Mouse (Mus musculus) hindbrain, embryonic 14.5 days (tissue): ENCODE data around the gene Enho. TPM values are rescaled to one million over a fixed set of nuclear protein-coding genes. Genes with fewer than 3 reads are reported as not detected.

ENCODE experiments used
- ATAC-seq: fragments of 200-750 bp; cut with Nextera tagmentation; 2 replicates; pipeline ENCODE4 v1.8.0; 2017; ENCODE audit warnings: moderate number of reproducible peaks, mild to moderate bottlenecking, moderate TSS enrichment, moderate library complexity; ENCODE audit not compliant: low FRiP score
- DNase-seq: peaks from one replicate; pipeline ENCODE4 v3.0.0-alpha.2; 2015; ENCODE audit warnings: low spot score
- H3K27ac ChIP-seq: fragments of 300-500 bp; sonication (generic); 2 replicates; pipeline ENCODE4 v1.5.1; 2014; ENCODE audit warnings: mild to moderate bottlenecking, moderate library complexity
- H3K27me3 ChIP-seq: fragments of 300-500 bp; sonication (generic); 2 replicates; pipeline ENCODE4 v1.6.1; 2014; ENCODE audit warnings: mild to moderate bottlenecking, low read length, mixed read lengths; ENCODE audit not compliant: control insufficient read depth, insufficient read depth
- H3K36me3 ChIP-seq: fragments of 300-500 bp; sonication (generic); replicated peaks from 2 replicates; pipeline ENCODE4 v1.6.1; 2014; ENCODE audit not compliant: control insufficient read depth, insufficient read depth
- H3K4me1 ChIP-seq: fragments of 300-500 bp; sonication (generic); replicated peaks from 2 replicates; pipeline ENCODE4 v1.6.1; 2014; ENCODE audit warnings: antibody characterized with exemption, low read length, mixed read lengths; ENCODE audit not compliant: control insufficient read depth, insufficient read depth
- H3K4me2 ChIP-seq: fragments of 300-500 bp; sonication (generic); replicated peaks from 2 replicates; pipeline ENCODE4 v1.6.1; 2014; ENCODE audit warnings: mild to moderate bottlenecking, moderate library complexity
- H3K4me3 ChIP-seq: fragments of 300-500 bp; sonication (generic); replicated peaks from 2 replicates; pipeline ENCODE4 v1.5.1; 2014; ENCODE audit warnings: mild to moderate bottlenecking, low read length
- H3K9ac ChIP-seq: fragments of 300-500 bp; sonication (generic); 2 replicates; pipeline ENCODE4 v1.6.1; 2014
- H3K9me3 ChIP-seq: fragments of 300-500 bp; sonication (generic); 2 replicates; pipeline ENCODE4 v1.6.1; 2016; ENCODE audit warnings: low read length; ENCODE audit not compliant: control insufficient read depth
- WGBS: fragments of 180-500 bp; shearing (Covaris S2); extraction: QIAGEN DNeasy Blood & Tissue Kit; methylation state at CpG from one replicate; pipeline ENCODE4 v1.1.7; 2014; 5-methylcytosine and 5-hydroxymethylcytosine counted together
- polyA plus RNA-seq: library from polyadenylated mRNA; unstranded; fragments of >200 nt; fragmentation: Nextera tagmentation; extraction: Ambion mirVana; gene quantifications from 2 replicates; pipeline ENCODE4 v1.2.1, GENCODE M21; 2014

Gene Enho
- polyA plus RNA-seq, 1 experiment from 2014 or later = 130 TPM

GRCm38 (mm10) chr4:41666646-41667045, 26.5 kb upstream of the Enho start:
- H3K27ac ChIP-seq = no peak overlapping the region
- DNase-seq (no peak), ATAC-seq (no peak)
- 74% methylated on average over 11 of the region's 11 CpGs for WGBS
- peaks cover 29% of the 10 kb centered on the region for H3K4me1 ChIP-seq
- H3K27me3 ChIP-seq = no peaks in the 10 kb centered on the region
- no peak overlapping the region for H3K4me2 ChIP-seq
- H3K9ac ChIP-seq = no peak overlapping the region; the same call in 1 of the 2 replicates
- 0 out of 2 replicates have a peak, but pooled peaks cover 11% of the 10 kb centered on the region for H3K36me3 ChIP-seq
- no peak overlapping the region for H3K4me3 ChIP-seq
- H3K9me3 ChIP-seq = no peaks in the 10 kb centered on the region

GRCm38 (mm10) chr4:41665009-41665675, 25.0 kb upstream of the Enho start:
- Histone ChIP-seq H3K27me3 (no peaks in the 10 kb centered on the region), H3K4me3 (no peak overlapping the region), H3K4me2 (no peak overlapping the region), H3K27ac (peak overlapping the region; percentile 8; the same call in 1 of the 2 replicates), H3K4me1 (peaks cover 25% of the 10 kb centered on the region), H3K9ac (no peak overlapping the region), H3K9me3 (no peaks in the 10 kb centered on the region), H3K36me3 (0 out of 2 replicates have a peak, but pooled peaks cover 5% of the 10 kb centered on the region)
- DNase-seq = no peak
- no peak for ATAC-seq
- 13% methylated on average over 4 of the region's 8 CpGs for WGBS

GRCm38 (mm10) chr4:41664533-41664932, 24.4 kb upstream of the Enho start:
- Histone ChIP-seq H3K27me3 (no peaks in the 10 kb centered on the region), H3K9ac (no peak overlapping the region), H3K27ac (peak overlapping the region; percentile 8; the same call in 1 of the 2 replicates), H3K4me3 (no peak overlapping the region), H3K4me2 (no peak overlapping the region), H3K4me1 (peaks cover 28% of the 10 kb centered on the region), H3K9me3 (no peaks in the 10 kb centered on the region), H3K36me3 (0 out of 2 replicates have a peak, but pooled peaks cover 5% of the 10 kb centered on the region)
- WGBS = 59% methylated on average over 7 of the region's 7 CpGs
- DNase-seq = no peak
- ATAC-seq = no peak

- Histone ChIP-seq H3K36me3 (0 out of 2 replicates have a peak, but pooled peaks cover 5% of the 10 kb centered on the region), H3K9me3 (no peaks in the 10 kb centered on the region), H3K4me3 (no peak overlapping the region), H3K27me3 (no peaks in the 10 kb centered on the region), H3K4me1 (peaks cover 36% of the 10 kb centered on the region), H3K4me2 (no peak overlapping the region), H3K9ac (peak overlapping the region; percentile 16; the same call in 1 of the 2 replicates), H3K27ac (peak overlapping the region; percentile 33; the same call in 1 of the 2 replicates)
- DNase-seq (no peak), ATAC-seq (no peak)
- WGBS = 17% methylated on average over 9 of the region's 9 CpGs
These were observed 23.5 kb upstream of the Enho start for GRCm38 (mm10) chr4:41663614-41664013.

GRCm38 (mm10) chr4:41662723-41663122, 22.6 kb upstream of the Enho start:
- Histone ChIP-seq H3K27me3 (no peaks in the 10 kb centered on the region), H3K4me2 (no peak overlapping the region), H3K4me3 (no peak overlapping the region), H3K9ac (no peak overlapping the region), H3K4me1 (peaks cover 36% of the 10 kb centered on the region), H3K27ac (peak overlapping the region; percentile 33), H3K9me3 (no peaks in the 10 kb centered on the region), H3K36me3 (peaks cover 12% of the 10 kb centered on the region; the same call in 1 of the 2 replicates)
- ATAC-seq (no peak), DNase-seq (no peak)
- WGBS = 62% methylated on average over 11 of the region's 11 CpGs

- Histone ChIP-seq H3K36me3 (peaks cover 20% of the 10 kb centered on the region; the same call in 1 of the 2 replicates), H3K9ac (no peak overlapping the region), H3K27me3 (no peaks in the 10 kb centered on the region), H3K4me3 (no peak overlapping the region), H3K27ac (peak overlapping the region; percentile 22; the same call in 1 of the 2 replicates), H3K9me3 (no peaks in the 10 kb centered on the region), H3K4me1 (peaks cover 36% of the 10 kb centered on the region), H3K4me2 (no peak overlapping the region)
- 14% methylated on average over 11 of the region's 11 CpGs for WGBS
- peak; percentile 56 for DNase-seq
- ATAC-seq = no peak
These were observed 20.8 kb upstream of the Enho start for GRCm38 (mm10) chr4:41660851-41661430.

- H3K36me3 ChIP-seq = peaks cover 20% of the 10 kb centered on the region; the same call in 1 of the 2 replicates
- H3K4me1 ChIP-seq = peaks cover 28% of the 10 kb centered on the region
- no peak overlapping the region for H3K4me3 ChIP-seq
- H3K4me2 ChIP-seq = no peak overlapping the region
- no peak overlapping the region for H3K27ac ChIP-seq
- H3K9me3 ChIP-seq = no peaks in the 10 kb centered on the region
- H3K27me3 ChIP-seq = no peaks in the 10 kb centered on the region
- ATAC-seq (no peak), DNase-seq (no peak)
- 41% methylated on average over 13 of the region's 13 CpGs for WGBS
- no peak overlapping the region for H3K9ac ChIP-seq
These were observed 19.4 kb upstream of the Enho start for GRCm38 (mm10) chr4:41659556-41659955.

GRCm38 (mm10) chr4:41658566-41659384, 18.7 kb upstream of the Enho start:
- DNase-seq (no peak), ATAC-seq (0 out of 2 replicates have a peak, but pooled peaks have one; percentile 6)
- no peaks in the 10 kb centered on the region for H3K27me3 ChIP-seq
- H3K9me3 ChIP-seq = no peaks in the 10 kb centered on the region
- 19% methylated on average over 18 of the region's 25 CpGs for WGBS
- H3K4me3 ChIP-seq = no peak overlapping the region
- H3K4me2 ChIP-seq = no peak overlapping the region
- peaks cover 20% of the 10 kb centered on the region for H3K4me1 ChIP-seq
- H3K36me3 ChIP-seq = peaks cover 18% of the 10 kb centered on the region; the same call in 1 of the 2 replicates
- no peak overlapping the region for H3K9ac ChIP-seq
- H3K27ac ChIP-seq = no peak overlapping the region

- no peak overlapping the region for H3K27ac ChIP-seq
- H3K27me3 ChIP-seq = no peaks in the 10 kb centered on the region
- H3K4me1 ChIP-seq = peaks cover 10% of the 10 kb centered on the region; the same call in 1 of the 2 replicates
- H3K4me2 ChIP-seq = no peak overlapping the region
- H3K36me3 ChIP-seq = peaks cover 15% of the 10 kb centered on the region; the same call in 1 of the 2 replicates
- no peak for DNase-seq
- H3K9me3 ChIP-seq = no peaks in the 10 kb centered on the region
- H3K4me3 ChIP-seq = no peak overlapping the region
- no peak for ATAC-seq
- 85% methylated on average over 2 of the region's 2 CpGs for WGBS
- H3K9ac ChIP-seq = no peak overlapping the region
These were observed 15.4 kb upstream of the Enho start for GRCm38 (mm10) chr4:41655525-41655924.
